Comparison of ENCODE assay signal across 32 mouse cellular contexts in the genomic region with DNA sequence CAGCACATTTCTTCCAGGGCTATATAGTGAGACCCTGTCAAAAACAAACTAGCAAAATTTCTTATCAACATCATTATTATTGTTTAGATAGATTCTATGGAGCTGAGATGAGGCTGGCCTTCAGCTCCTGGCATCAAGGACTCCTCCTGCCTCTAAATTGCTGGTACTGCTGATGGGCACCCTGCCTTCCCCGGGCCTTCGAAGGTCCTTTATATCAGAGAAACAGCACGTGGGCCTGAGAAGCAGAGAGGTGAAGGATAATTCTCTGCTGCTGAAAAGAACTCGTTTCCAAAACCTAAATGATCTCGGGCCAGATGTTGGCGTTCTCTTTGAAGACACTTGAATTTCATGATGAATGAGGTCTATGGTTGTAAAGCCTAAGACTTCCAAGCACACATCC.
"Had no signal": no experiment of that assay in that cellular context is flagged by ENCODE, and none has a peak within 500 bp of the region (broad histone marks: within the 10 kb centered on the region; RNA-seq: fewer than 3 reads in every experiment).

No protein-coding gene starts in this region.

- H3K9me3 ChIP-seq: limb, embryonic 10.5 days; limb, embryonic 12.5 days; limb, embryonic 13.5 days; limb, embryonic 15.5 days; liver, embryonic 12.5 days; liver, embryonic 13.5 days; liver, embryonic 15.5 days; lung, embryonic 15.5 days; midbrain, embryonic 12.5 days; midbrain, embryonic 13.5 days; midbrain, embryonic 15.5 days had no signal

- DNase-seq: left cerebral cortex, postnatal 4 days; liver; liver, embryonic 13.5 days; liver, postnatal 0 days; lung, adult 18-20 months; lung, adult 2 months; lung, embryonic 14.5 days; lung, postnatal 10 days; lung, postnatal 14 days; lung, postnatal 36 days; lung, postnatal 4 days; midbrain, embryonic 14.5 days had no signal

- H3K4me1 ChIP-seq: limb, embryonic 10.5 days; liver, embryonic 12.5 days; liver, embryonic 13.5 days; liver, embryonic 15.5 days; lung, embryonic 15.5 days; megakaryocyte, embryonic 14.5 days; midbrain, embryonic 12.5 days; midbrain, embryonic 13.5 days; midbrain, embryonic 15.5 days had no signal

- H3K27ac ChIP-seq: left cerebral cortex, adult 2 months; limb, embryonic 10.5 days; limb, embryonic 12.5 days; limb, embryonic 13.5 days; limb, embryonic 15.5 days; liver, embryonic 12.5 days; liver, embryonic 13.5 days; liver, embryonic 14.5 days; liver, embryonic 15.5 days; lung, embryonic 15.5 days; macrophage; midbrain, embryonic 10.5 days; midbrain, embryonic 12.5 days; midbrain, embryonic 13.5 days; midbrain, embryonic 15.5 days had no signal

- H3K4me2 ChIP-seq: limb, embryonic 12.5 days; limb, embryonic 13.5 days; limb, embryonic 15.5 days; liver, embryonic 11.5 days; liver, embryonic 12.5 days; liver, embryonic 13.5 days; liver, embryonic 15.5 days; lung, embryonic 14.5 days; lung, embryonic 15.5 days; midbrain, embryonic 11.5 days; midbrain, embryonic 12.5 days; midbrain, embryonic 13.5 days; midbrain, embryonic 15.5 days had no signal

- H3K4me3 ChIP-seq: left cerebral cortex, adult 2 months; limb, embryonic 10.5 days; limb, embryonic 12.5 days; limb, embryonic 13.5 days; limb, embryonic 15.5 days; liver, embryonic 12.5 days; liver, embryonic 13.5 days; liver, embryonic 15.5 days; lung, embryonic 15.5 days; megakaryocyte, embryonic 14.5 days; midbrain, embryonic 10.5 days; midbrain, embryonic 12.5 days; midbrain, embryonic 13.5 days; midbrain, embryonic 15.5 days; myocyte had no signal

- H3K36me3 ChIP-seq: limb, embryonic 10.5 days; limb, embryonic 12.5 days; limb, embryonic 13.5 days; limb, embryonic 15.5 days; liver, embryonic 12.5 days; liver, embryonic 13.5 days; liver, embryonic 15.5 days; lung, embryonic 15.5 days; midbrain, embryonic 10.5 days; midbrain, embryonic 12.5 days; midbrain, embryonic 13.5 days; midbrain, embryonic 15.5 days had no signal

- H3K9ac ChIP-seq: limb, embryonic 12.5 days; limb, embryonic 13.5 days; limb, embryonic 15.5 days; liver, embryonic 12.5 days; liver, embryonic 13.5 days; liver, embryonic 14.5 days; liver, embryonic 15.5 days; liver, postnatal 0 days; lung, embryonic 14.5 days; lung, embryonic 15.5 days; midbrain, embryonic 12.5 days; midbrain, embryonic 13.5 days; midbrain, embryonic 15.5 days had no signal

- ATAC-seq: liver, embryonic 12.5 days; liver, postnatal 0 days; lung, postnatal 0 days; midbrain, embryonic 13.5 days; midbrain, embryonic 15.5 days; midbrain, embryonic 16.5 days had no signal

- H3K27me3 ChIP-seq: limb, embryonic 12.5 days; limb, embryonic 13.5 days; limb, embryonic 15.5 days; liver, embryonic 12.5 days; liver, embryonic 13.5 days; liver, embryonic 15.5 days; lung, embryonic 15.5 days; megakaryocyte, embryonic 14.5 days; midbrain, embryonic 12.5 days; midbrain, embryonic 13.5 days; midbrain, embryonic 15.5 days had no signal
